Mouse (Mus musculus) ES-Bruce4 (cell line): ENCODE measurements around the gene Ykt6. TPM values are rescaled to one million over a fixed set of nuclear protein-coding genes. Genes with fewer than 3 reads are reported as not detected.

Experiments
- H3K27ac ChIP-seq: 2 replicates; pipeline ENCODE4 v1.5.1; 2012; ENCODE audit warnings: low read length, inconsistent platforms; ENCODE audit not compliant: insufficient read depth
- H3K27me3 ChIP-seq: 2 replicates; pipeline ENCODE4 v1.6.1; 2012; ENCODE audit warnings: mild to moderate bottlenecking, low read length, inconsistent platforms; ENCODE audit not compliant: control insufficient read depth, poor library complexity, insufficient read depth, severe bottlenecking
- H3K36me3 ChIP-seq: 2 replicates; pipeline ENCODE4 v1.6.1; 2012; ENCODE audit warnings: inconsistent platforms, mild to moderate bottlenecking, low read length, moderate library complexity; ENCODE audit not compliant: control insufficient read depth, poor library complexity, insufficient read depth, severe bottlenecking
- H3K4me1 ChIP-seq: one replicate; pipeline ENCODE4 v1.8.1; 2011; ENCODE audit warnings: low read length; ENCODE audit not compliant: control insufficient read depth, insufficient read depth
- H3K4me3 ChIP-seq: 2 replicates; pipeline ENCODE4 v1.5.1; 2011; ENCODE audit warnings: low read depth, mild to moderate bottlenecking, low read length
- H3K9ac ChIP-seq: 2 replicates; pipeline ENCODE4 v1.6.1; 2012; ENCODE audit warnings: low read depth, mild to moderate bottlenecking, inconsistent platforms; ENCODE audit not compliant: poor library complexity, severe bottlenecking
- H3K9me3 ChIP-seq: replicated peaks from 2 replicates; pipeline ENCODE4 v1.6.1; 2012; ENCODE audit warnings: mild to moderate bottlenecking, low read length, inconsistent platforms; ENCODE audit not compliant: control insufficient read depth, poor library complexity, insufficient read depth, severe bottlenecking
- CTCF ChIP-seq: IDR thresholded peaks from one replicate; pipeline ENCODE4 v1.8.1; 2011; ENCODE audit warnings: low read depth, low read length
- EP300 ChIP-seq: IDR thresholded peaks from 2 replicates; pipeline ENCODE4 v1.6.1; 2011; ENCODE audit warnings: low read depth, low read length; ENCODE audit not compliant: insufficient read depth
- POLR2A ChIP-seq: IDR thresholded peaks from one replicate; pipeline ENCODE4 v1.8.1; 2011; ENCODE audit warnings: low read length; ENCODE audit not compliant: insufficient read depth
- polyA plus RNA-seq: library from polyadenylated mRNA; stranded (reverse); fragments of >200 nt; gene quantifications from 2 replicates; pipeline ENCODE4 v1.2.4, GENCODE M21; 2011; ENCODE audit warnings: low read depth; ENCODE audit not compliant: missing spikeins, insufficient read depth, insufficient read length

The Ykt6 gene
- polyA plus RNA-seq, 1 experiment, result 60.3 TPM

DNA sequence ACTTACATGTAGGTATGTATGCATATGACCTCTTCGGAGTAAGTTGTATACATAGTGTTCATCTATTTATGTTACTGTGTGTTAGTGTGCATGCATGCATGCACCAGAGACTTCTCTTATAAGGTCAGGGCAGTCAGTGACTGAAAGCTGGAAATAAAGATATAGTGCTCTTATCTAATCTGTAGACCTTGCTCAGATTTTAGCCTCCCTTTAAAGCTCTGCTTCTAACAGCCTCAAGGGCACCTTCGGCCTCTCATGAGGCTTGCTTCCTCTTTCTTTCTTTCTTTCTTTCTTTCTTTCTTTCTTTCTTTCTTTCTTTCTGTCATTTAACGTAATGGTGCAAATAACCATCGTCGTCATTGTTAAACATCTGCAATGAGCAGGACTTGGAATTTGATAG lies 1.1 kb upstream of the Ykt6 start:
- 0 out of 2 replicates have a peak overlapping the region, but pooled peaks have one; percentile 81 for H3K9ac ChIP-seq
- H3K4me3 ChIP-seq, result no peak overlapping the region
- TF ChIP-seq CTCF (no peak), POLR2A (no peak), EP300 (no peak)
- no peaks in the 10 kb centered on the region for H3K9me3 ChIP-seq
- H3K27ac ChIP-seq, result no peak overlapping the region
- H3K4me1 ChIP-seq, result no peaks in the 10 kb centered on the region
- H3K27me3 ChIP-seq, result no peaks in the 10 kb centered on the region
- peaks cover 5% of the 10 kb centered on the region for H3K36me3 ChIP-seq

DNA sequence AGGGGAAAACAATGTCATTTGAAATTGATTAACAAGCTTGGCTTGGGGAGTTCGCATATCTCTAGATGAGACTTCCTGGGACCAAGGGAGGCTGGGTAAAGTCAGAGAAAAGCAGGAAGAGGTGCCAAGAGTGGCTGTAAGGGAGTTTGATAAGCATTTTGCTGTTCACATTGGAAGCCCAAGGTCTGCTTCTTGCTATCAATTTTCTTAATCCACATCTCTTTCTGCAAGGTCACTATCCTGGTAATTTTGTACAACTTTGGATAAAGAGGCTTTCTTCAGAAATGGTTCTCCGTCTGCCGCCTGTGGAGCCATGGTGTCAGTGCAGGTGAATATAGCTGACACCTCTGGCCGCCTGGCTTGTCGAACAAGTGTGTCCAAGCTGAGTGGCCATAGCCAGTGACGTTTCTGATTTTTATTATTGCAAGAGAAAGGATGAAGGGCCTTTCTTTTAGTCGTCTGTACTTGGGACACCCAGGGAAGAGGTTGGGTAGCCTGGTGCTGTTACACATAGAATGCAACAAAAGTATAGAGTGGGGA lies 458 bp upstream of the Ykt6 start:
- peak overlapping the region; percentile 65 for H3K27ac ChIP-seq
- no peak for TF ChIP-seq POLR2A
- TF ChIP-seq EP300, result no peak
- no peak for TF ChIP-seq CTCF

DNA sequence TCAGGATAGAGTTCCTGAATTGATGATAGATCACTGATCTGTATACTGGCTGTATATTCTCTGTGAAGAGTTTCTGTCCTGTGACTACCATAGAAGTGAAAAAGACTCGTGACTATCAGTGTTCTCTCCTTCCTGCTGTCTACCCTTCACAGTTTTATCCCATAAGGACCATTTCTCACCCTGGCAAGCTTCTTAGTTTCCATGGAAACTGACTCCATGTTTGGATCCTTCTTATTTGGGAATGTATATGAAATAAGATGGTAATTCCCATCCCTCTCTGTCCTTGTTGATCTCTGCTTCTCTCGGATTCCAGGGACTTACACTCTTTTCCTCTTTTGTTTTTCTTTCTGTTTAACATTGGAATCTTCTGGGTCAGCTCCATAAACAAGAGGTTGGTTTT lies 4.6 kb downstream of the Ykt6 start:
- H3K27me3 ChIP-seq, result no peaks in the 10 kb centered on the region
- no peak overlapping the region for H3K9ac ChIP-seq
- H3K4me3 ChIP-seq, result no peak overlapping the region
- H3K4me1 ChIP-seq, result no peaks in the 10 kb centered on the region
- no peak overlapping the region for H3K27ac ChIP-seq
- no peaks in the 10 kb centered on the region for H3K9me3 ChIP-seq
- H3K36me3 ChIP-seq, result peaks cover 35% of the 10 kb centered on the region
- TF ChIP-seq POLR2A (no peak), CTCF (no peak), EP300 (no peak)

More for the DNA sequence above, 458 bp upstream of the Ykt6 start:
- H3K27me3 ChIP-seq, result no peaks in the 10 kb centered on the region
- peak overlapping the region; percentile 81 for H3K9ac ChIP-seq
- peaks cover 6% of the 10 kb centered on the region for H3K36me3 ChIP-seq
- H3K4me1 ChIP-seq, result no peaks in the 10 kb centered on the region
- no peaks in the 10 kb centered on the region for H3K9me3 ChIP-seq
- peak overlapping the region; percentile 82 for H3K4me3 ChIP-seq

DNA sequence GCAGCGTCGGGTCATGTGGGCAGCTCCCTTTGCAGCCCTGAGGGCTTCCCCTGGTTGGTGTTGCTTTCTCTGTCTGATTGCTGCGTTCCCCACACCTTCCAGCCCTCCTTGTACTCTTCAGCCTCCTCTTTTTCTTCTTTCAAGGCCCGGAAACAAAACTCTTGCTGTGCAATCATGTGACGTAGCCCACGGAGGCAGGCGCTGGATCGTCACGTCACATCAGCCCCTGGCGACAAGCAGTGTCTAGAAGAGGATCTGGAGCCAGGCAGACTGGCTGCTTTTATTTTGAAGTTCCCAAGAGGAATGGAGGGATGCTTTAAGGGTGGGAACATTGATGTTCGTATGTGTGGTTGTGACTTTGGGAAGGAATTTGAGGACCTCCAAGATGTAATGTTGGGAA lies 10.4 kb downstream of the Ykt6 start:
- Histone ChIP-seq H3K9ac (no peak overlapping the region), H3K4me1 (peaks cover 7% of the 10 kb centered on the region), H3K27me3 (no peaks in the 10 kb centered on the region), H3K27ac (no peak overlapping the region), H3K9me3 (no peaks in the 10 kb centered on the region), H3K36me3 (peaks cover 31% of the 10 kb centered on the region), H3K4me3 (no peak overlapping the region)
- TF ChIP-seq POLR2A, result no peak

DNA sequence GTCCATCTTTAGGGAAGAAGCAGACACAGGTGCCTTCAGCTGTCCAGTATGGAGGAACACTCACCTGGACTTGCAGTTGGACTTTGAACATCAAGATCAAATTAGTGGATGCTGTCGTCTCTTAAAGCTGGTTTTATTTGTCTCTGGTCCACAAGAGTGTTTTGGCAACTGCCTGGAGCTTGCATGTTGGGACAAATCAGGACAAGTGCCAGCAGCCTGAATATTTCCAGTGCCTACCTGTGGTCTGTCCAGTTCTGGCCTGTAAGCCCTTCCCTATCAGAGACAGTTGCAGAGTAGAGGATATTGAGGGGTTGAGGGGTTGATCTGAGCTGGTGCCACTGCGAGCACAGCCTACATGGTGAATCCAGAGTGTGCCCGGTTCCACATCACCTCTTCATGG lies 11.3 kb downstream of the Ykt6 start:
- no peaks in the 10 kb centered on the region for H3K9me3 ChIP-seq

DNA sequence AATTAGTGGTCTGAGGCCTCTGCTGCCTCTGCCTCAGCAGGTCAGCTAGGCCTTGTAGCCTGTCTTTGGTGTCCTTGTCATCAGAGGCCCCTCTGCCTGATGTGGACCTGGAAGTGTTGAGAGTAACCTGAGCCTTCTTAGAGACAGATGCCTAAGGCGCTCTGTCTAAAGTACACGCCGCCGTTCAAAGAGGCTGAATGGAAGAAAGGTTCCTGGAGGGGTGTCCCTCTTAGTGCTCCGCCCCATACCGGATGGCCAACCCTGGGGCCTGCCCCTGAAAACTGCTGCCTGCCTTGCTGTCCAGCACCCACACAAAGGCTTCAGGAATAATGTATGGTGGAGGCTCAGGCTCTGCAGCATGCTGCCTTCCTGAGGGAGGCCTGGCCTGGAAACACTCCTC lies 12.7 kb downstream of the Ykt6 start:
- Histone ChIP-seq H3K27ac (peak overlapping the region; percentile 42), H3K4me1 (peaks cover 14% of the 10 kb centered on the region), H3K36me3 (peaks cover 14% of the 10 kb centered on the region), H3K27me3 (no peaks in the 10 kb centered on the region), H3K9ac (no peak overlapping the region), H3K9me3 (no peaks in the 10 kb centered on the region), H3K4me3 (no peak overlapping the region)
- TF ChIP-seq EP300 (0 out of 2 replicates have a peak, but pooled peaks have one; percentile 63), CTCF (no peak)

More for the DNA sequence above, 11.3 kb downstream of the Ykt6 start:
- no peak overlapping the region for H3K4me3 ChIP-seq
- no peak overlapping the region for H3K9ac ChIP-seq
- no peak overlapping the region for H3K27ac ChIP-seq
- peaks cover 9% of the 10 kb centered on the region for H3K4me1 ChIP-seq
- H3K36me3 ChIP-seq, result peaks cover 23% of the 10 kb centered on the region
- no peak for TF ChIP-seq EP300
- no peak for TF ChIP-seq POLR2A
- no peak for TF ChIP-seq CTCF
- H3K27me3 ChIP-seq, result no peaks in the 10 kb centered on the region
